Mouse (Mus musculus) liver, adult 2 months (tissue): ENCODE measurements around the gene Itch.

Experiments used
- CTCF ChIP-seq: fragments of 200-500 bp; IDR thresholded peaks from 2 replicates; pipeline ENCODE4 v1.5.1; 2011; ENCODE audit warnings: low read depth, low read length, control low read depth
- POLR2A ChIP-seq: fragments of 200-500 bp; IDR thresholded peaks from 2 replicates; pipeline ENCODE4 v1.6.1; 2011; ENCODE audit warnings: low read length, control low read depth; ENCODE audit not compliant: insufficient read depth; ENCODE audit errors: extremely low read depth

DNA sequence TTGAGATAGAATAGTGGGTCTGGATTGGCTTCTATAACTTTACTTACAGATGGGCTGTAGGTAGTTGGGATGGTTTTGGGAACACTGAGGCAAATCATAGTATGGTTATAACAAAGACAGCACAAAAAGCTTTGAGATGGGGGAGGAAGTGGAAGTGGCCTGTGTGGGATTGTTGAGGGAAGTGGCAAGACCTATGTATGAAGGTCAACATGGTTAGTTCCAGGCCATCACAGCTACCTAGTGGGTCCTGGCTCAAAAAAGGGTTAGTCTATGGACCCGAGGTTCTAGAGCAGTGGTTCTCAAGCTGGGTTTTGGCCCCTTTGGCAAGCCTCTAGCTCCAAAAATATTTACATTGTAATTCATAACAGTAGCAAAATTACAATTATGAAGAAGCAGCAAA, 2.2 kb downstream of the Itch start:
- TF ChIP-seq POLR2A = no peak
- no peak for TF ChIP-seq CTCF
